Mouse (Mus musculus) adrenal gland, adult 18-20 months (tissue): ENCODE data around the gene Frrs1l. TPM values are rescaled to one million over a fixed set of nuclear protein-coding genes. Genes with fewer than 3 reads are reported as not detected.

Experiments used
- DNase-seq, 2 experiments: peaks; one replicate each; pipeline ENCODE4 v3.0.0; 2021 to 2022; ENCODE audit warnings: low spot score in 2 of 2
- long read RNA-seq, 2 experiments: library from polyadenylated mRNA; stranded (forward); transcript quantifications; one replicate each; pipeline ENCODE4 v2.0.0; 2021
- total RNA-seq, 2 experiments: library from RNA; stranded (reverse); gene quantifications; 1 replicate in 1 of 2; 2 replicates in 1 of 2; pipeline ENCODE4 v1.2.3; 2021

Gene Frrs1l
- total RNA-seq = 1 to 10 TPM in 1 of 2 experiments, under 1 TPM in 1; 0.51 to 1.2 TPM
- long read RNA-seq, experiment 1, full-length matches to known transcripts = 1 of 1 reads
- long read RNA-seq, experiment 1, partial matches to known transcripts = 0 of 1 reads
- long read RNA-seq, experiment 1, other reads (novel, unspliced or antisense) = 0 of 1 reads
- long read RNA-seq, experiment 2, full-length matches to known transcripts = 1 of 2 reads
- long read RNA-seq, experiment 2, partial matches to known transcripts = 0 of 2 reads
- long read RNA-seq, experiment 2, other reads (novel, unspliced or antisense) = 1 of 2 reads

- DNase-seq = peak in 1 of 2 experiments; percentile 6
Measured at GRCm38 (mm10) chr4:56990215-56990584, at the start of gene Frrs1l. Gene Frrs1l (minus strand): TSS chr4:56990391.

GRCm38 (mm10) chr4:57039127-57040031, 49.2 kb upstream of the Frrs1l start:
- DNase-seq = no peak

GRCm38 (mm10) chr4:57037554-57037953, 47.4 kb upstream of the Frrs1l start:
- DNase-seq = no peak

GRCm38 (mm10) chr4:57034169-57034568, 44.0 kb upstream of the Frrs1l start:
- no peak for DNase-seq

GRCm38 (mm10) chr4:57031440-57031839, 41.2 kb upstream of the Frrs1l start:
- DNase-seq = no peak

- DNase-seq = no peak
Measured at GRCm38 (mm10) chr4:57027954-57028353, 37.8 kb upstream of the Frrs1l start.

- DNase-seq = no peak
Measured at GRCm38 (mm10) chr4:57023527-57023926, 33.3 kb upstream of the Frrs1l start.

GRCm38 (mm10) chr4:57021288-57021687, 31.1 kb upstream of the Frrs1l start:
- no peak for DNase-seq

- peak; percentile 64 to 77 for DNase-seq
Measured at GRCm38 (mm10) chr4:57017229-57017628, 27.0 kb upstream of the Frrs1l start.

GRCm38 (mm10) chr4:57016366-57017171, 26.4 kb upstream of the Frrs1l start:
- DNase-seq = no peak

GRCm38 (mm10) chr4:57015032-57015431, 24.8 kb upstream of the Frrs1l start:
- DNase-seq = no peak

- no peak for DNase-seq
Measured at GRCm38 (mm10) chr4:57011454-57012046, 21.4 kb upstream of the Frrs1l start.

GRCm38 (mm10) chr4:57010919-57011318, 20.7 kb upstream of the Frrs1l start:
- no peak for DNase-seq

- DNase-seq = no peak
Measured at GRCm38 (mm10) chr4:57010425-57010824, 20.2 kb upstream of the Frrs1l start.

GRCm38 (mm10) chr4:57007717-57008116, 17.5 kb upstream of the Frrs1l start:
- DNase-seq = no peak

GRCm38 (mm10) chr4:57005011-57005410, 14.8 kb upstream of the Frrs1l start:
- no peak for DNase-seq

- no peak for DNase-seq
Measured at GRCm38 (mm10) chr4:57003886-57004285, 13.7 kb upstream of the Frrs1l start.

- DNase-seq = no peak
Measured at GRCm38 (mm10) chr4:57002751-57003150, 12.6 kb upstream of the Frrs1l start.

- no peak for DNase-seq
Measured at GRCm38 (mm10) chr4:57001437-57001836, 11.2 kb upstream of the Frrs1l start.

GRCm38 (mm10) chr4:56993331-56993730, 3.1 kb upstream of the Frrs1l start:
- no peak for DNase-seq

GRCm38 (mm10) chr4:56991951-56992350, 1.8 kb upstream of the Frrs1l start:
- no peak for DNase-seq
